Mouse (Mus musculus) ES-Bruce4 (cell line): ENCODE data around the gene Gm3159.
"Not testable (repeated sequence)": the region's sequence is repeated elsewhere in the genome, so short reads cannot be mapped to it uniquely, and the experiment has no call there.

Experiments
- CTCF ChIP-seq: IDR thresholded peaks from one replicate; pipeline ENCODE4 v1.8.1; 2011; ENCODE audit warnings: low read depth, low read length
- POLR2A ChIP-seq: IDR thresholded peaks from one replicate; pipeline ENCODE4 v1.8.1; 2011; ENCODE audit warnings: low read length; ENCODE audit not compliant: insufficient read depth

DNA sequence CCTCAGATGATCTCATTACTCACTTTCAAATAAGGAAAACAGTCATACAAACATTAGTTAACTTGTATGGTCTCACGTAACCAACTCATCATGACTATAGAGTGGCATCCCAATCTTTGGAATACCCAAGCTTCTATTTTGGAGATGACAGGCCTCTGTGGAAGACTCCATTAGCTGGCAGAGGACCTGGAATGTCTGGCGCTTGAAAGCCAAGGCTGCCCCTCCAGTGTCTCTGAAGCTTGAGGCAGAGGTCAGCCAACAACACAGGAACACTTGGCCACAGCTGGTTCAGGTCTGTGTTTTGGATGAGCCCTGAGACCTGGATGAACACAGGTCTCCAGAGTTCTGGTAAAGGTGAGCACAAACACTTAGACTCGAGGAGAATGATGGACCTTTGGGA lies 27.6 kb upstream of the Gm3159 start:
- TF ChIP-seq POLR2A, CTCF: not testable (repeated sequence)
